Mouse (Mus musculus) limb, embryonic 12.5 days (tissue): ENCODE measurements around the gene Usp40. TPM values are rescaled to one million over a fixed set of nuclear protein-coding genes. Genes with fewer than 3 reads are reported as not detected.

Source experiments
- ATAC-seq: fragments of 200-750 bp; cut with Nextera tagmentation; 2 replicates; pipeline ENCODE4 v1.8.0; 2017; ENCODE audit warnings: low read depth, moderate TSS enrichment; ENCODE audit not compliant: insufficient number of reproducible peaks, insufficient read depth, low FRiP score, low TSS enrichment
- H3K27ac ChIP-seq: fragments of 300-500 bp; sonication (generic); 2 replicates; pipeline ENCODE4 v1.5.1; 2016; ENCODE audit warnings: mild to moderate bottlenecking, moderate library complexity
- H3K27me3 ChIP-seq: fragments of 300-500 bp; sonication (generic); 2 replicates; pipeline ENCODE4 v1.6.1; 2016; ENCODE audit warnings: mild to moderate bottlenecking, moderate library complexity
- H3K36me3 ChIP-seq: fragments of 300-500 bp; sonication (generic); 2 replicates; pipeline ENCODE4 v1.6.1; 2016; ENCODE audit warnings: mild to moderate bottlenecking, moderate library complexity
- H3K4me1 ChIP-seq: fragments of 300-500 bp; sonication (generic); replicated peaks from 2 replicates; pipeline ENCODE4 v1.6.1; 2016
- H3K4me2 ChIP-seq: fragments of 300-500 bp; sonication (generic); 2 replicates; pipeline ENCODE4 v1.6.1; 2016; ENCODE audit warnings: mild to moderate bottlenecking, moderate library complexity
- H3K4me3 ChIP-seq: fragments of 300-500 bp; sonication (generic); replicated peaks from 2 replicates; pipeline ENCODE4 v1.5.1; 2016; ENCODE audit warnings: mild to moderate bottlenecking
- H3K9ac ChIP-seq: fragments of 300-500 bp; sonication (generic); replicated peaks from 2 replicates; pipeline ENCODE4 v1.6.1; 2016; ENCODE audit warnings: mild to moderate bottlenecking, moderate library complexity
- H3K9me3 ChIP-seq: fragments of 300-500 bp; sonication (generic); 2 replicates; pipeline ENCODE4 v1.6.1; 2016; ENCODE audit warnings: mild to moderate bottlenecking, moderate library complexity
- WGBS: fragments of 180-500 bp; shearing (Covaris S2); methylation state at CpG from one replicate; pipeline ENCODE4 v1.1.7; 2016; 5-methylcytosine and 5-hydroxymethylcytosine counted together
- polyA plus RNA-seq: library from polyadenylated mRNA; unstranded; fragments of >200 nt; fragmentation: Nextera tagmentation; extraction: Ambion mirVana; gene quantifications from 2 replicates; pipeline ENCODE4 v1.2.1, GENCODE M21; 2016

The Usp40 gene
- polyA plus RNA-seq, 1 experiment from 2014 or later = 57.8 TPM

GRCm38 (mm10) chr1:87941765-87942164 lies 66.6 kb downstream of the Usp40 start:
- no peak overlapping the region for H3K4me3 ChIP-seq
- 89% methylated on average over 1 of the region's 1 CpGs for WGBS
- no peak overlapping the region for H3K9ac ChIP-seq
- H3K4me2 ChIP-seq = no peak overlapping the region
- no peak for ATAC-seq
- no peaks in the 10 kb centered on the region for H3K27me3 ChIP-seq
- no peaks in the 10 kb centered on the region for H3K9me3 ChIP-seq
- no peaks in the 10 kb centered on the region for H3K4me1 ChIP-seq
- H3K36me3 ChIP-seq = peaks cover 99% of the 10 kb centered on the region
- H3K27ac ChIP-seq = no peak overlapping the region

- H3K27ac ChIP-seq = no peak overlapping the region
- H3K36me3 ChIP-seq = peaks cover 96% of the 10 kb centered on the region
- H3K4me1 ChIP-seq = no peaks in the 10 kb centered on the region
- 39% methylated on average over 2 of the region's 2 CpGs for WGBS
- no peak overlapping the region for H3K4me2 ChIP-seq
- H3K9me3 ChIP-seq = no peaks in the 10 kb centered on the region
- H3K9ac ChIP-seq = no peak overlapping the region
- no peak for ATAC-seq
- H3K4me3 ChIP-seq = no peak overlapping the region
- H3K27me3 ChIP-seq = no peaks in the 10 kb centered on the region
These were observed 71.8 kb downstream of the Usp40 start for GRCm38 (mm10) chr1:87936516-87936915.

GRCm38 (mm10) chr1:87936075-87936474 lies 72.3 kb downstream of the Usp40 start:
- WGBS = 89% methylated on average over 7 of the region's 7 CpGs
- Histone ChIP-seq H3K4me1 (no peaks in the 10 kb centered on the region), H3K4me2 (no peak overlapping the region), H3K27me3 (no peaks in the 10 kb centered on the region), H3K4me3 (no peak overlapping the region), H3K36me3 (peaks cover 96% of the 10 kb centered on the region), H3K9me3 (no peaks in the 10 kb centered on the region), H3K9ac (no peak overlapping the region), H3K27ac (no peak overlapping the region)
- no peak for ATAC-seq

- no peaks in the 10 kb centered on the region for H3K4me1 ChIP-seq
These were observed 72.8 kb downstream of the Usp40 start for GRCm38 (mm10) chr1:87935546-87935945.

GRCm38 (mm10) chr1:87935095-87935494 lies 73.3 kb downstream of the Usp40 start:
- Histone ChIP-seq H3K9me3 (no peaks in the 10 kb centered on the region), H3K9ac (no peak overlapping the region), H3K4me2 (no peak overlapping the region), H3K27ac (no peak overlapping the region), H3K4me1 (no peaks in the 10 kb centered on the region), H3K4me3 (no peak overlapping the region), H3K27me3 (no peaks in the 10 kb centered on the region), H3K36me3 (peaks cover 95% of the 10 kb centered on the region)
- no peak for ATAC-seq
- WGBS = 86% methylated on average over 9 of the region's 9 CpGs

More at GRCm38 (mm10) chr1:87935546-87935945, 72.8 kb downstream of the Usp40 start:
- peaks cover 95% of the 10 kb centered on the region for H3K36me3 ChIP-seq
- H3K4me3 ChIP-seq = no peak overlapping the region
- H3K27me3 ChIP-seq = no peaks in the 10 kb centered on the region
- no peak for ATAC-seq
- no peaks in the 10 kb centered on the region for H3K9me3 ChIP-seq
- WGBS = 91% methylated on average over 2 of the region's 2 CpGs
- no peak overlapping the region for H3K4me2 ChIP-seq
- H3K27ac ChIP-seq = no peak overlapping the region
- no peak overlapping the region for H3K9ac ChIP-seq

- Histone ChIP-seq H3K4me2 (no peak overlapping the region), H3K27me3 (no peaks in the 10 kb centered on the region), H3K27ac (no peak overlapping the region), H3K9ac (no peak overlapping the region), H3K9me3 (no peaks in the 10 kb centered on the region), H3K4me1 (no peaks in the 10 kb centered on the region), H3K4me3 (no peak overlapping the region), H3K36me3 (peaks cover 94% of the 10 kb centered on the region)
- ATAC-seq = no peak
- 93% methylated on average over 5 of the region's 5 CpGs for WGBS
These were observed 75.3 kb downstream of the Usp40 start for GRCm38 (mm10) chr1:87933051-87933450.

- Histone ChIP-seq H3K9me3 (no peaks in the 10 kb centered on the region), H3K27ac (no peak overlapping the region), H3K4me1 (no peaks in the 10 kb centered on the region), H3K4me3 (no peak overlapping the region), H3K27me3 (no peaks in the 10 kb centered on the region), H3K4me2 (no peak overlapping the region), H3K36me3 (peaks cover 95% of the 10 kb centered on the region), H3K9ac (no peak overlapping the region)
- WGBS = 70% methylated on average over 5 of the region's 5 CpGs
- ATAC-seq = no peak
These were observed 78.6 kb downstream of the Usp40 start for GRCm38 (mm10) chr1:87929730-87930129.

- no peak overlapping the region for H3K4me2 ChIP-seq
- no peak overlapping the region for H3K9ac ChIP-seq
- no peaks in the 10 kb centered on the region for H3K9me3 ChIP-seq
- ATAC-seq = no peak
- no peak overlapping the region for H3K4me3 ChIP-seq
- no peaks in the 10 kb centered on the region for H3K4me1 ChIP-seq
- peaks cover 87% of the 10 kb centered on the region for H3K36me3 ChIP-seq
- no peaks in the 10 kb centered on the region for H3K27me3 ChIP-seq
- no peak overlapping the region for H3K27ac ChIP-seq
- WGBS = 90% methylated on average over 4 of the region's 4 CpGs
These were observed 83.5 kb downstream of the Usp40 start for GRCm38 (mm10) chr1:87924888-87925287.

GRCm38 (mm10) chr1:87922666-87923065 lies 85.7 kb downstream of the Usp40 start:
- no peak overlapping the region for H3K9ac ChIP-seq

GRCm38 (mm10) chr1:87920056-87920614 lies 88.2 kb downstream of the Usp40 start:
- H3K4me1 ChIP-seq = no peaks in the 10 kb centered on the region
- ATAC-seq = no peak
- peaks cover 81% of the 10 kb centered on the region for H3K36me3 ChIP-seq
- H3K9ac ChIP-seq = no peak overlapping the region
- WGBS = 92% methylated on average over 3 of the region's 3 CpGs
- H3K4me3 ChIP-seq = no peak overlapping the region
- no peak overlapping the region for H3K4me2 ChIP-seq
- no peaks in the 10 kb centered on the region for H3K27me3 ChIP-seq
- H3K9me3 ChIP-seq = no peaks in the 10 kb centered on the region
- no peak overlapping the region for H3K27ac ChIP-seq

More at GRCm38 (mm10) chr1:87922666-87923065, 85.7 kb downstream of the Usp40 start:
- 77% methylated on average over 1 of the region's 1 CpGs for WGBS
- Histone ChIP-seq H3K9me3 (no peaks in the 10 kb centered on the region), H3K36me3 (peaks cover 88% of the 10 kb centered on the region), H3K27ac (no peak overlapping the region), H3K27me3 (no peaks in the 10 kb centered on the region), H3K4me2 (no peak overlapping the region), H3K4me3 (no peak overlapping the region), H3K4me1 (no peaks in the 10 kb centered on the region)
- no peak for ATAC-seq

GRCm38 (mm10) chr1:87918061-87918460 lies 90.3 kb downstream of the Usp40 start:
- peaks cover 72% of the 10 kb centered on the region for H3K36me3 ChIP-seq
- WGBS = 88% methylated on average over 2 of the region's 2 CpGs

GRCm38 (mm10) chr1:87917361-87917760 lies 91.0 kb downstream of the Usp40 start:
- Histone ChIP-seq H3K4me2 (no peak overlapping the region), H3K4me1 (0 out of 2 replicates have a peak, but pooled peaks cover 3% of the 10 kb centered on the region), H3K9ac (no peak overlapping the region), H3K27me3 (no peaks in the 10 kb centered on the region), H3K27ac (no peak overlapping the region), H3K36me3 (peaks cover 71% of the 10 kb centered on the region), H3K9me3 (no peaks in the 10 kb centered on the region), H3K4me3 (no peak overlapping the region)
- WGBS = 97% methylated on average over 3 of the region's 3 CpGs
- ATAC-seq = no peak

More at GRCm38 (mm10) chr1:87918061-87918460, 90.3 kb downstream of the Usp40 start:
- H3K9ac ChIP-seq = no peak overlapping the region
- H3K4me1 ChIP-seq = no peaks in the 10 kb centered on the region
- ATAC-seq = no peak
- no peak overlapping the region for H3K27ac ChIP-seq
- no peak overlapping the region for H3K4me2 ChIP-seq
- H3K9me3 ChIP-seq = no peaks in the 10 kb centered on the region
- no peak overlapping the region for H3K4me3 ChIP-seq
- H3K27me3 ChIP-seq = no peaks in the 10 kb centered on the region
